Mouse (Mus musculus): ENCODE measurements around the gene Zbtb38. TPM values are rescaled to one million over a fixed set of nuclear protein-coding genes. Genes with fewer than 3 reads are reported as not detected.

The Zbtb38 gene
- total RNA-seq, 1 experiment, result 16.0 TPM

GRCm38 (mm10) chr9:96689076-96689475 is 63.6 kb downstream of the Zbtb38 start:
- Histone ChIP-seq H3K9ac (ENCODE audit: insufficient read depth, low read depth, low read length, poor library complexity, severe bottlenecking) (no peak overlapping the region), H3K4me3 (ENCODE audit: insufficient read depth in 1 of 2, low read depth in 1 of 2, low read length in 2 of 2, poor library complexity in 1 of 2, severe bottlenecking in 1 of 2) (no peak overlapping the region), H3K9me3 (ENCODE audit: control insufficient read depth, insufficient read depth, low read depth, low read length) (no peaks in the 10 kb centered on the region), H3K4me1 (ENCODE audit: control insufficient read depth in 2 of 2, insufficient read depth in 2 of 2, low read length in 2 of 2, poor library complexity in 1 of 2) (peaks cover 3 to 6% of the 10 kb centered on the region in 2 experiments; a peak in 2 of 4 replicates), H3K27ac (ENCODE audit: insufficient read depth, low read depth, low read length, poor library complexity, severe bottlenecking) (no peak overlapping the region), H3K36me3 (ENCODE audit: control insufficient read depth, insufficient read depth, low read length, poor library complexity, severe bottlenecking) (peaks cover 7% of the 10 kb centered on the region; the same call in 1 of the 2 replicates)
- TF ChIP-seq CHD2 (IDR thresholded peaks at IDR 0.05; ENCODE audit: low read depth, low read length) (no peak), HCFC1 (IDR thresholded peaks at IDR 0.05; ENCODE audit: borderline replicate concordance, insufficient read depth, low read length) (no peak), ZC3H11A (IDR thresholded peaks at IDR 0.05; ENCODE audit: borderline replicate concordance, low read depth, low read length) (no peak), ZNF384 (IDR thresholded peaks at IDR 0.05; ENCODE audit: low read depth, low read length) (no peak), MAFK (IDR thresholded peaks at IDR 0.05; ENCODE audit: insufficient read depth, low read depth, low read length) (no peak)
- in situ Hi-C loops (cut with MboI; ENCODE audit: low sequenced_read_pairs in 2 of 2, unreplicated experiment in 2 of 2), result no loop called here
- DNase-seq (ENCODE audit: low read depth, low spot score), result no peak

GRCm38 (mm10) chr9:96688194-96688875 is 64.3 kb downstream of the Zbtb38 start:
- in situ Hi-C loops (cut with MboI; ENCODE audit: low sequenced_read_pairs in 2 of 2, unreplicated experiment in 2 of 2), result no loop called here
- TF ChIP-seq CHD2 (IDR thresholded peaks at IDR 0.05; ENCODE audit: low read depth, low read length) (no peak), ZNF384 (IDR thresholded peaks at IDR 0.05; ENCODE audit: low read depth, low read length) (no peak), HCFC1 (IDR thresholded peaks at IDR 0.05; ENCODE audit: borderline replicate concordance, insufficient read depth, low read length) (no peak), ZC3H11A (IDR thresholded peaks at IDR 0.05; ENCODE audit: borderline replicate concordance, low read depth, low read length) (no peak), MAFK (IDR thresholded peaks at IDR 0.05; ENCODE audit: insufficient read depth, low read depth, low read length) (no peak)
- Histone ChIP-seq H3K4me3 (ENCODE audit: insufficient read depth in 1 of 2, low read depth in 1 of 2, low read length in 2 of 2, poor library complexity in 1 of 2, severe bottlenecking in 1 of 2) (no peak overlapping the region), H3K4me1 (ENCODE audit: control insufficient read depth in 2 of 2, insufficient read depth in 2 of 2, low read length in 2 of 2, poor library complexity in 1 of 2) (peaks cover 3 to 6% of the 10 kb centered on the region in 2 experiments; a peak in 2 of 4 replicates), H3K27ac (ENCODE audit: insufficient read depth, low read depth, low read length, poor library complexity, severe bottlenecking) (no peak overlapping the region; the same call in 1 of the 2 replicates), H3K36me3 (ENCODE audit: control insufficient read depth, insufficient read depth, low read length, poor library complexity, severe bottlenecking) (peaks cover 7% of the 10 kb centered on the region; the same call in 1 of the 2 replicates), H3K9me3 (ENCODE audit: control insufficient read depth, insufficient read depth, low read depth, low read length) (no peaks in the 10 kb centered on the region), H3K9ac (ENCODE audit: insufficient read depth, low read depth, low read length, poor library complexity, severe bottlenecking) (no peak overlapping the region)
- DNase-seq (ENCODE audit: low read depth, low spot score), result no peak

- in situ Hi-C loops (cut with MboI; ENCODE audit: low sequenced_read_pairs in 2 of 2, unreplicated experiment in 2 of 2), result no loop called here
- Histone ChIP-seq H3K36me3 (ENCODE audit: control insufficient read depth, insufficient read depth, low read length, poor library complexity, severe bottlenecking) (peaks cover 5% of the 10 kb centered on the region; the same call in 1 of the 2 replicates), H3K27ac (ENCODE audit: insufficient read depth, low read depth, low read length, poor library complexity, severe bottlenecking) (no peak overlapping the region), H3K4me3 (ENCODE audit: insufficient read depth in 1 of 2, low read depth in 1 of 2, low read length in 2 of 2, poor library complexity in 1 of 2, severe bottlenecking in 1 of 2) (no peak overlapping the region), H3K9ac (ENCODE audit: insufficient read depth, low read depth, low read length, poor library complexity, severe bottlenecking) (no peak overlapping the region), H3K9me3 (ENCODE audit: control insufficient read depth, insufficient read depth, low read depth, low read length) (no peaks in the 10 kb centered on the region), H3K4me1 (ENCODE audit: control insufficient read depth in 2 of 2, insufficient read depth in 2 of 2, low read length in 2 of 2, poor library complexity in 1 of 2) (peaks cover 3 to 6% of the 10 kb centered on the region in 2 experiments; a peak in 2 of 4 replicates)
- TF ChIP-seq ZC3H11A (IDR thresholded peaks at IDR 0.05; ENCODE audit: borderline replicate concordance, low read depth, low read length) (no peak), ZNF384 (IDR thresholded peaks at IDR 0.05; ENCODE audit: low read depth, low read length) (no peak), CHD2 (IDR thresholded peaks at IDR 0.05; ENCODE audit: low read depth, low read length) (no peak), HCFC1 (IDR thresholded peaks at IDR 0.05; ENCODE audit: borderline replicate concordance, insufficient read depth, low read length) (no peak)
- no peak for DNase-seq (ENCODE audit: low read depth, low spot score)
Observed at GRCm38 (mm10) chr9:96687591-96688186, 64.9 kb downstream of the Zbtb38 start.

- no peak for DNase-seq (ENCODE audit: low read depth, low spot score)
- Histone ChIP-seq H3K27ac (ENCODE audit: insufficient read depth, low read depth, low read length, poor library complexity, severe bottlenecking) (no peak overlapping the region), H3K4me1 (ENCODE audit: control insufficient read depth in 2 of 2, insufficient read depth in 2 of 2, low read length in 2 of 2, poor library complexity in 1 of 2) (peaks cover 0 to 4% of the 10 kb centered on the region in 2 experiments; a peak in 1 of 4 replicates), H3K9me3 (ENCODE audit: control insufficient read depth, insufficient read depth, low read depth, low read length) (no peaks in the 10 kb centered on the region), H3K4me3 (ENCODE audit: insufficient read depth in 1 of 2, low read depth in 1 of 2, low read length in 2 of 2, poor library complexity in 1 of 2, severe bottlenecking in 1 of 2) (no peak overlapping the region), H3K36me3 (ENCODE audit: control insufficient read depth, insufficient read depth, low read length, poor library complexity, severe bottlenecking) (peaks cover 5% of the 10 kb centered on the region; the same call in 1 of the 2 replicates), H3K9ac (ENCODE audit: insufficient read depth, low read depth, low read length, poor library complexity, severe bottlenecking) (no peak overlapping the region)
- TF ChIP-seq HCFC1 (IDR thresholded peaks at IDR 0.05; ENCODE audit: borderline replicate concordance, insufficient read depth, low read length), result no peak
- in situ Hi-C loops (cut with MboI; ENCODE audit: low sequenced_read_pairs in 2 of 2, unreplicated experiment in 2 of 2), result no loop called here
Observed at GRCm38 (mm10) chr9:96685600-96686084, 67.0 kb downstream of the Zbtb38 start.
